Mouse (Mus musculus) heart, embryonic 15.5 days (tissue): ENCODE measurements at regions not wholly inside any gene's neighbourhood (a gene's known extent, or its start where the extent isn't known, plus 50 kb on each side); places are given as distances from the start of the nearest gene placed in this dataset.

Experiments used
- ATAC-seq: fragments of 200-750 bp; cut with Nextera tagmentation; replicated peaks from 2 replicates; pipeline ENCODE4 v1.8.0; 2017; ENCODE audit warnings: low read depth, moderate TSS enrichment; ENCODE audit not compliant: insufficient number of reproducible peaks, insufficient read depth, low FRiP score
- H3K27ac ChIP-seq: fragments of 300-500 bp; sonication (generic); 2 replicates; pipeline ENCODE4 v1.5.1; 2015; ENCODE audit warnings: mild to moderate bottlenecking, inconsistent platforms
- H3K27me3 ChIP-seq: fragments of 300-500 bp; sonication (generic); 2 replicates; pipeline ENCODE4 v1.6.1; 2015; ENCODE audit warnings: inconsistent platforms
- H3K36me3 ChIP-seq: fragments of 300-500 bp; sonication (generic); 2 replicates; pipeline ENCODE4 v1.6.1; 2015; ENCODE audit warnings: mild to moderate bottlenecking, inconsistent platforms
- H3K4me1 ChIP-seq: fragments of 300-500 bp; sonication (generic); replicated peaks from 2 replicates; pipeline ENCODE4 v1.6.1; 2015; ENCODE audit warnings: inconsistent platforms
- H3K4me2 ChIP-seq: fragments of 300-500 bp; sonication (generic); 2 replicates; pipeline ENCODE4 v1.6.1; 2015; ENCODE audit warnings: inconsistent platforms, mild to moderate bottlenecking, moderate library complexity
- H3K4me3 ChIP-seq: fragments of 300-500 bp; sonication (generic); 2 replicates; pipeline ENCODE4 v1.5.1; 2015; ENCODE audit warnings: mild to moderate bottlenecking, inconsistent platforms
- H3K9ac ChIP-seq: fragments of 300-500 bp; sonication (generic); 2 replicates; pipeline ENCODE4 v1.6.1; 2015; ENCODE audit warnings: mild to moderate bottlenecking, inconsistent platforms
- H3K9me3 ChIP-seq: fragments of 300-500 bp; sonication (generic); replicated peaks from 2 replicates; pipeline ENCODE4 v1.6.1; 2016; ENCODE audit warnings: inconsistent platforms
- WGBS: fragments of 180-500 bp; shearing (Covaris S2); methylation state at CpG from one replicate; pipeline ENCODE4 v1.1.7; 2015; ENCODE audit warnings: mixed read lengths; 5-methylcytosine and 5-hydroxymethylcytosine counted together

DNA sequence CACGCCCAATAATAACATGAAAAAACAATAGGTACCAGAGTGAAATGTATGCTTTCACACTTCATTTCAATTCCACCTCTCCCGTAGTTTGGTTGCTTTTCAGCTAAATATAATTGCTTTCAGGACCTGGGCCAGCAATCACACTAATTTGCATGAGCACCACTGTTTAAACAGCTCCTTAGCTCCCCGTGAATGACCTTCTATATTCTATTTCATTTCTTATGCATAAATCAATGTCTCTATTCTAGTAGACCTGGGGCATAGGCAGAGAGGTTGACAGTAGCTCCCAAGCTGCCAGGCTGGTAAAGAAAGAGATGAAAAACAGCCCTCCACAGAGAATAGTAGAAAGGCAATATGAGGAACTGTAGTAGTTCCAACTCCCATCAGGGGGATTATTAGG is 117.7 kb upstream of the Dlx6 start:
- ATAC-seq: no peak
- H3K4me3 ChIP-seq: no peak overlapping the region
- no peaks in the 10 kb centered on the region for H3K36me3 ChIP-seq
- no peak overlapping the region for H3K9ac ChIP-seq
- H3K27me3 ChIP-seq: no peaks in the 10 kb centered on the region
- H3K4me1 ChIP-seq: no peaks in the 10 kb centered on the region
- no peak overlapping the region for H3K27ac ChIP-seq
- no peaks in the 10 kb centered on the region for H3K9me3 ChIP-seq
- WGBS: 57% methylated on average over 3 of the region's 3 CpGs
- H3K4me2 ChIP-seq: no peak overlapping the region

- 0 out of 2 replicates have a peak, but pooled peaks have one; percentile 39 for ATAC-seq
- no peaks in the 10 kb centered on the region for H3K36me3 ChIP-seq
- 7% methylated on average over 1 of the region's 1 CpGs for WGBS
- no peak overlapping the region for H3K4me2 ChIP-seq
- no peaks in the 10 kb centered on the region for H3K9me3 ChIP-seq
- no peak overlapping the region for H3K9ac ChIP-seq
- no peaks in the 10 kb centered on the region for H3K27me3 ChIP-seq
- H3K27ac ChIP-seq: no peak overlapping the region
- no peak overlapping the region for H3K4me3 ChIP-seq
- 0 out of 2 replicates have a peak, but pooled peaks cover 6% of the 10 kb centered on the region for H3K4me1 ChIP-seq
These were observed 84.0 kb upstream of the Dlx6 start for GRCm38 (mm10) chr6:6779157-6779556.

- Histone ChIP-seq H3K9me3 (no peaks in the 10 kb centered on the region), H3K4me2 (no peak overlapping the region), H3K4me1 (peaks cover 10% of the 10 kb centered on the region; the same call in 1 of the 2 replicates), H3K9ac (no peak overlapping the region), H3K27me3 (no peaks in the 10 kb centered on the region), H3K36me3 (no peaks in the 10 kb centered on the region), H3K4me3 (no peak overlapping the region), H3K27ac (no peak overlapping the region)
- ATAC-seq: no peak
- WGBS: 36% methylated on average over 3 of the region's 3 CpGs
These were observed 81.6 kb upstream of the Dlx6 start for GRCm38 (mm10) chr6:6781556-6781955.

- Histone ChIP-seq H3K27me3 (no peaks in the 10 kb centered on the region), H3K27ac (peak overlapping the region; percentile 34; the same call in 1 of the 2 replicates), H3K9ac (no peak overlapping the region), H3K36me3 (no peaks in the 10 kb centered on the region), H3K4me1 (peaks cover 7% of the 10 kb centered on the region; the same call in 1 of the 2 replicates), H3K9me3 (no peaks in the 10 kb centered on the region), H3K4me2 (no peak overlapping the region), H3K4me3 (no peak overlapping the region)
- no peak for ATAC-seq
- WGBS: 18% methylated on average over 1 of the region's 1 CpGs
These were observed 77.1 kb upstream of the Dlx6 start for GRCm38 (mm10) chr6:6785939-6786490.

- Histone ChIP-seq H3K4me1 (peaks cover 4% of the 10 kb centered on the region; the same call in 1 of the 2 replicates), H3K9ac (no peak overlapping the region), H3K36me3 (no peaks in the 10 kb centered on the region), H3K4me2 (no peak overlapping the region), H3K27me3 (no peaks in the 10 kb centered on the region), H3K4me3 (no peak overlapping the region), H3K9me3 (no peaks in the 10 kb centered on the region), H3K27ac (no peak overlapping the region)
- no peak for ATAC-seq
- 44% methylated on average over 4 of the region's 4 CpGs for WGBS
These were observed 75.6 kb upstream of the Dlx6 start for GRCm38 (mm10) chr6:6787490-6787889.

DNA sequence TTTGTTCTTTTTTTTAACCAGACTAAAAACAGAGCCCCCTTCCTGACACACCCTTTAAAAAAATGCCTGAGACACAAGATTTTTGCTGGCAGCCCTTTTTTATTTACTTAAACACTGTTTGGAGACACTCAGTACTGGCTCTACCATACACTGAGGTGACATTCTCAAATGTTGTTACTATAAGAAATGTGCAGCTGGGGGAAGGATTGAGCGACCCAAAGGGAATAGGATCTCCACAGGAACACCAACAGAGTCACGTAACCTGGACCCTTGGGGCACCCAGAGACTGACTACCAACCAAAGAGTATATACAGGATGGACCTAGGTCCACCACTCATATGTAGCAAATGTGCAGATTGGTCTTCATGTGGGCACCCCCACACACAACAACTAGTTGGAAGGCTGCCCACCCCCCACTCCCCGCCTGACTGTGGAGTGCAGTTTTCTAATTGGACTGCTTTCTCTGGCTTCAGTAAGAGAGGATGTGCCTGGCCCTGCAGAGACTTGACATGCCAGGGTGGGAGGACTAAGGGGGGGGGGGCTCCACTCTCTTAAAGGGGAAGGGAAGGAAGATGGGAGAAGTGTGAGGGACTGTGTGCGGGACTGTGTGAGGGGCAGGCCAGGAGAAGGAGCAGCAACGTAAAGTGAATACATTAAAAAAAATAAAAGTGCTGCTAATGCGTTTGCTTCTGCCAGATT is 68.7 kb upstream of the Dlx6 start:
- WGBS: 44% methylated on average over 6 of the region's 6 CpGs
- ATAC-seq: no peak; the same call in 1 of the 2 replicates
- Histone ChIP-seq H3K4me2 (no peak overlapping the region), H3K36me3 (no peaks in the 10 kb centered on the region), H3K9ac (no peak overlapping the region), H3K4me3 (no peak overlapping the region), H3K9me3 (no peaks in the 10 kb centered on the region), H3K27me3 (no peaks in the 10 kb centered on the region), H3K27ac (no peak overlapping the region), H3K4me1 (no peaks in the 10 kb centered on the region)

DNA sequence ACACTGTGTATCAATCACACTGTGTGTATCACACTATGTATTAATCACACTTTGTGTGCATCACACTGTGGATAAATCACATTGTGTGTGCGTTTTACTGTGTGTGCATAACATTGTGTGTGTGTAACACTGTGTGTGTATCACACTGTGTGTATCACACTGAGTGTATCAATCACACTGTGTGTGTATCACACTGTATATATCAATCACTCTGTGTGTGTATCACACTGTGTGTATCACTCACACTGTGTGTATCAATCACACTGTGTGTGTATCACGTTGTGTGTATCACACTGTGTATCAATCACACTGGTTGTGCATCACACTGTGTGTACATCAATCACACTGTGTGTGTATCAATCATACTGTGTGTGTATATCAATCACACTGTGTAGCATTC is 62.8 kb upstream of the Dlx6 start:
- Histone ChIP-seq H3K4me3 (no peak overlapping the region), H3K4me1 (no peaks in the 10 kb centered on the region), H3K9me3 (no peaks in the 10 kb centered on the region), H3K36me3 (no peaks in the 10 kb centered on the region), H3K27ac (no peak overlapping the region), H3K27me3 (no peaks in the 10 kb centered on the region), H3K4me2 (no peak overlapping the region), H3K9ac (no peak overlapping the region)
- WGBS: 83% methylated on average over 2 of the region's 2 CpGs
- no peak for ATAC-seq

DNA sequence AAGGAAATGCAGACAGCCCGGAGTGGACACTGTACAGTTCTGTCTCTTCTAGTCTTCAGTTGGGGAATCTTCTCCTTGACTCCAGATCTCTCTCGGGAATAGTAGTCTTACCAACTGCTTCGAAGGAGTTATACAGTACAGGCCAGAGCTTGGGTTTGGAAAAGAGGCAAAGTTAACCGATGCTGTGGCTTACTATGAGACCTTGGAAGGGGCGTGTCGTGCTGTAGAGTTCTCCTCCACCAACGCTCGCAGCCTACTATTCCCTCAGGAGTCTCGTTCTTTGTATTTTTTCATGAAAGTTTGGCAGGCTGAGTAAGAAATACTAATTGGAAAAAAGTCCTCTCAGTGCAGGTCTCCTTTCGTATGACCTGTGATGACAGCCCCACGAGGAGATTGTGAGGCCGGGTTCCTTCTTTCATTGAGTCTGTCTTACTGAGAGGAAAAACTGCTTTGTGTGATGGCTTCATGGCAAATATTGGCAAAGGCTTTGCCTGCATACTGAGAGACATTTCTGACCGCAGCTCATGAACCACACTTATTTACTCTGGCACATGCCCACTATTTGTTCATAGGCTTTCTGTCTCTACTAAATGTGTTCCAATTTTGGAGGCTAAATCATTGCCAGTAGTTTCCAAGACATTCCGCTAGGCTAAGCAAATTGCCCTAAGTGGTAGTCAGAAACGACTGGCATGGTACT is 61.4 kb upstream of the Dlx6 start:
- no peak for ATAC-seq
- H3K4me2 ChIP-seq: no peak overlapping the region
- H3K9ac ChIP-seq: no peak overlapping the region
- H3K9me3 ChIP-seq: no peaks in the 10 kb centered on the region
- H3K27ac ChIP-seq: no peak overlapping the region
- H3K4me1 ChIP-seq: no peaks in the 10 kb centered on the region
- no peak overlapping the region for H3K4me3 ChIP-seq
- 70% methylated on average over 15 of the region's 15 CpGs for WGBS
- no peaks in the 10 kb centered on the region for H3K27me3 ChIP-seq
- H3K36me3 ChIP-seq: no peaks in the 10 kb centered on the region
